Mouse (Mus musculus): Measurements from ENCODE around the gene Taf1b. TPM values are rescaled to one million over a fixed set of nuclear protein-coding genes. Genes with fewer than 3 reads are reported as not detected.

Gene Taf1b
- total and polyA plus RNA-seq, 3 experiments = 26.6 to 49.6 (median 34.5) TPM

DNA sequence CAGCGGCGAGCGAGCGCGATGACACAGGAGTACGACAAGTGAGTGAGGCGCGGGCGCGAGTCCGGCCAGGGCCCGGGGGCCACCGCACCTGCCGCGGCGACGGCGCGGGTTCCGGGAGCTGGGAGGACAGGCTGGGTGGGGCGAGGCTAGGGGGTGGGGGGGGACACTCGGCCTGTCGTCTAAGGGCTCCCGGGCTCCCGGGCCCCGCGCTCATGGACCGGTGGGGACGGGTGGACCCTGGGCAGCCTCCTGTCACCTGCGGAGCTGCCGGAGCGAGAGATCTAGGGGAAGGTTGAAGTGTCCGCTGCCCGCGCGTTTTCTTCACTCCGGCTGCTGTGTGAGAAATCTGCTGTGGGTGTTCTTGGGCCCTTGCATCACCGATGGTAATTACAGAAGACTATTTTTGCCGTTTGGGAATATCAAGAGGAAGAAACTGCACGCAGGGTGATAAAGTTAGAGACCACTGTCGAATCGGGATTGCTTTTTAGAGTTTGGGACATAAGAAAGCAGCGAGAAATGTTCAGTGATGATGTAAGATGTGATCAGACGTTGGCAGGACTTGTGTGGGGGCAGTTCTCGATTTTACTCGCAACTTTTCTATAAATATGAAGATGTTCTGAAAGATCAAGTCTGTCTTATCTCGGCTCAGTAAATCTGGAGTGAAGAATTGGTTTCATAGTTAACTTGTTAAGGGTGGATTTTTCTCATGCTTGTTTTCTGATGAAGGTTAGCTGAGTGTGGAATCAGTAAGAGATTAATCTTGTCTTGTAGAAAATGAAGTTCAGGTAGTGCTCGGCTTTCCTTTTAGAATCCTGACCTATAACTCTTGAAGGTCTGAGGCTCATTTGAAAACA, 74.5 kb downstream of the Taf1b start:
- Histone ChIP-seq H3K36me3 (replicated peaks in 1 of 2; ENCODE audit: control insufficient read depth in 1 of 2, insufficient read depth in 1 of 2, low read length in 1 of 2) (peaks cover 9 to 15% of the 10 kb centered on the region in 2 experiments), H3K4me1 (ENCODE audit: control insufficient read depth in 1 of 2, insufficient read depth in 2 of 2) (peaks cover 0 to 11% of the 10 kb centered on the region in 2 experiments; a peak in 1 of 4 replicates), H3K4me3 (replicated peaks in 1 of 3; ENCODE audit: low read depth in 2 of 3, low read length in 2 of 3, poor library complexity in 1 of 3) (peak overlapping the region; percentile 55 to 81 (median 64)), H3K9me3 (replicated peaks; ENCODE audit: low read length) (no peaks in the 10 kb centered on the region), H3K27me3 (replicated peaks) (peaks cover 18% of the 10 kb centered on the region), H3K79me2 (replicated peaks; ENCODE audit: control insufficient read depth, extremely low read depth, insufficient read depth, poor library complexity, severe bottlenecking) (no peaks in the 10 kb centered on the region; the same call in 1 of the 2 replicates), H3K9ac (ENCODE audit: insufficient read depth, low read depth) (peak overlapping the region; percentile 83), H3K27ac (ENCODE audit: insufficient read depth, low read depth) (no peak overlapping the region), H3K4me2 (ENCODE audit: insufficient read depth, low read depth, poor library complexity, severe bottlenecking) (peak overlapping the region; percentile 88)
- dilution Hi-C loops (cut with MboI; ENCODE audit: extremely low pct_ligation_motif_present, extremely low pct_unique_long_range_greater_than_20kb, low sequenced_read_pairs) = no loop called here
- peak; percentile 3 for DNase-seq (ENCODE audit: extremely low read depth)
- in situ Hi-C loops (cut with MboI; ENCODE audit: low pct_ligation_motif_present, low pct_unique_long_range_greater_than_20kb, low sequenced_read_pairs) = no loop called here
- TF ChIP-seq MAFK (IDR thresholded peaks at IDR 0.05; ENCODE audit: insufficient replicate concordance, low read length) = no peak
- TF ChIP-seq MAX (IDR thresholded peaks at IDR 0.05; ENCODE audit: low read length) = no peak
- no peak for TF ChIP-seq MAZ (IDR thresholded peaks at IDR 0.05; ENCODE audit: low read depth, low read length)
- TF ChIP-seq USF1 (IDR thresholded peaks at IDR 0.05; ENCODE audit: low read depth, low read length) = no peak
- TF ChIP-seq GABPA (IDR thresholded peaks at IDR 0.05; ENCODE audit: insufficient replicate concordance, low read depth, low read length) = no peak
- no peak for TF ChIP-seq E2F4 (IDR thresholded peaks at IDR 0.05; ENCODE audit: insufficient replicate concordance, low read depth, low read length)
- no peak for TF ChIP-seq MYC (IDR thresholded peaks at IDR 0.05; ENCODE audit: low read depth, low read length)
- no peak for TF ChIP-seq JUN (IDR thresholded peaks at IDR 0.05; ENCODE audit: insufficient read depth, low read depth, low read length)
- no peak for TF ChIP-seq CTCF (conservative IDR thresholded peaks at IDR 0.05 in 1 of 2, IDR thresholded peaks at IDR 0.05 in 1 of 2; ENCODE audit: low read depth in 2 of 2, low read length in 2 of 2)
- no peak for TF ChIP-seq MEF2A (IDR thresholded peaks at IDR 0.05; ENCODE audit: borderline replicate concordance, low read depth, low read length)
- TF ChIP-seq POLR2A (IDR thresholded peaks at IDR 0.05; ENCODE audit: low read depth, low read length) = no peak
- TF ChIP-seq EP300 (IDR thresholded peaks at IDR 0.05; ENCODE audit: low read length) = no peak
- no peak for TF ChIP-seq ELF1 (IDR thresholded peaks at IDR 0.05; ENCODE audit: low read depth, low read length)
- TF ChIP-seq JUND (conservative IDR thresholded peaks at IDR 0.05; ENCODE audit: low read depth, low read length) = no peak
- no peak for TF ChIP-seq TBP (conservative IDR thresholded peaks at IDR 0.05; ENCODE audit: low read depth, low read length)
- no peak for TF ChIP-seq SIN3A (IDR thresholded peaks at IDR 0.05; ENCODE audit: low read length)
- TF ChIP-seq USF2 (conservative IDR thresholded peaks at IDR 0.05; ENCODE audit: low read depth, low read length) = no peak
- no peak for TF ChIP-seq UBTF (IDR thresholded peaks at IDR 0.05; ENCODE audit: low read depth, low read length)

- Histone ChIP-seq H3K4me1 (ENCODE audit: control insufficient read depth in 1 of 2, insufficient read depth in 2 of 2) (peaks cover 0 to 11% of the 10 kb centered on the region in 2 experiments; a peak in 1 of 4 replicates), H3K4me3 (replicated peaks in 1 of 3; ENCODE audit: low read depth in 2 of 3, low read length in 2 of 3, poor library complexity in 1 of 3) (peak overlapping the region in 2 of 3 experiments; percentile 64 to 81), H3K27me3 (replicated peaks) (peaks cover 18% of the 10 kb centered on the region), H3K79me2 (replicated peaks; ENCODE audit: control insufficient read depth, extremely low read depth, insufficient read depth, poor library complexity, severe bottlenecking) (no peaks in the 10 kb centered on the region; the same call in 1 of the 2 replicates), H3K36me3 (replicated peaks in 1 of 2; ENCODE audit: control insufficient read depth in 1 of 2, insufficient read depth in 1 of 2, low read length in 1 of 2) (peaks cover 13 to 17% of the 10 kb centered on the region in 2 experiments), H3K9ac (ENCODE audit: insufficient read depth, low read depth) (peak overlapping the region; percentile 83), H3K27ac (ENCODE audit: insufficient read depth, low read depth) (no peak overlapping the region), H3K9me3 (replicated peaks; ENCODE audit: low read length) (no peaks in the 10 kb centered on the region), H3K4me2 (ENCODE audit: insufficient read depth, low read depth, poor library complexity, severe bottlenecking) (peak overlapping the region; percentile 58; the same call in 1 of the 2 replicates)
- in situ Hi-C loops (cut with MboI; ENCODE audit: low pct_ligation_motif_present, low pct_unique_long_range_greater_than_20kb, low sequenced_read_pairs) (no loop called here), dilution Hi-C loops (cut with MboI; ENCODE audit: extremely low pct_ligation_motif_present, extremely low pct_unique_long_range_greater_than_20kb, low sequenced_read_pairs) (no loop called here)
- TF ChIP-seq USF1 (IDR thresholded peaks at IDR 0.05; ENCODE audit: low read depth, low read length) = no peak
- no peak for DNase-seq (ENCODE audit: extremely low read depth)
Measured at GRCm38 (mm10) chr12:24573275-24573580, 75.1 kb downstream of the Taf1b start.

Measured in CH12.LX (cell line).